Mouse (Mus musculus): ENCODE results near the gene Wipf1.
"Not testable (repeated sequence)": the region's sequence is repeated elsewhere in the genome, so short reads cannot be mapped to it uniquely, and the experiment has no call there.

Wipf1 gene

DNA sequence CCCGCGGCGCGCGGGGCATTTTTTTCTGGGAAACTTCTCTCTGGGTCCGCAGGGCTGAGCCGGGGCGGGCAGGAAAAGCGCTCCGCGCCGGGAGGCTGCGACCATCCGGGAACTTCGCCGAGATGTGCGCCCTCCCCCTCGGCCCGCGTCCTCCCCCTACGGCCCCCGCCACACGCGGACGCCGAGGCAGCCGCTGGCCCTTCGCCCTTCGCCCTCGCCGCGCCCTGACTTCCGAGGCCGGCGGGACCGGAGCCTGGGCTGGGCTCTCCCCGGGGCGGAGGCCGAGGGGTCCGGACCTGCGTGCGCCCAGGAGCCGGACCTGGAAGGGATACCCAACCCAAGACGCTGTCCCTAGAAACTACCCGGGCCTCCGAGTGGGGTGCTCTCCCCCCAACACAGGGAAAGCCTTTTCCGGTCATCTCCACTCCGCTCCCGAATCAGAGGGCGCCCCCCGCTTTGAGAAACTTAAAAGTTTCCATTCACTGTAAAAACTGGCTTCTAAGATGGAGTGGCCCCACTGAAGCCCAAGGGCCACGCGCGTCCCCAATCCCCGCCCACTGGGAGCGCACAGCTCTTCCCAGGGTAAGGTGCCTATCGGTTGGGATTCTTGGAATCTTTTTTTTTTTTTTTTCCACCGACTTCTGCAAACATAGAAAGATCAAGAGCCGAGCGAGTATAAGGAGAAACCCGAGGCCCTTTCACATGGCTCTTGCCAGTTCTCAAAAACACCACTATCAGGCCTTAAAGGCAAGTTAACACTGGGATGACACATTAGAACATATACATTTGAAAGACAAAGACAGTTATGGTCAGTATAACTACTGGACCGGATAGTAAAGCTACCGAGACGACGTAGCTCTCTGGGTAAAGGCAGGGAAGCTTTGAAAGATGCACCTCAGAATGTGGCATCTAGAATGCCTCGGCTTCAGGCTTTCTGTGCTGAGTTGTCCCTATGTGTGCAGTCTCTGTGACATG is at the start of gene Wipf1:
Gene Wipf1, minus strand, starts transcription at position 379 of the 975 bp plus-strand sequence.
- peak; percentile 63 for DNase-seq (ENCODE audit: low spot score)

DNA sequence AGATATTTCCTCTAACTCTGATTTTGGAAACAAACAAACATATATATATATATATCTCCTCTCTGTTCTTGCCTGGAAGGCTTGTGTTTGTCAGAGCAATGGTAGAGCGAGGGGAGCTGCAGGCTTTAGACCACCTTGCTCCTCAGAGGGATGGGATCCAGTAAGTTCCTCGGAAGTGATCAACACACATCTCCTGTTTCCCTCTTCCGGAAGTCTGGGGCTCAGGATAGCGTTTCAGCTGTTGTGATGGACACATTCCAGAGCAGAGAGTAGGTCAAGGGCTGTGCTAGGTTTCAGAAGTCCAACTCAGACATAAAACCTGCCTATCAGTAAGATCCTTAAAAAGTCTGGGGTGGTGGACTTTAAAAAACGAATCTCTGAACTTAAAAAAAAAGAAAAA is 49.6 kb upstream of the Wipf1 start:
- no peak for DNase-seq (ENCODE audit: low spot score)

DNA sequence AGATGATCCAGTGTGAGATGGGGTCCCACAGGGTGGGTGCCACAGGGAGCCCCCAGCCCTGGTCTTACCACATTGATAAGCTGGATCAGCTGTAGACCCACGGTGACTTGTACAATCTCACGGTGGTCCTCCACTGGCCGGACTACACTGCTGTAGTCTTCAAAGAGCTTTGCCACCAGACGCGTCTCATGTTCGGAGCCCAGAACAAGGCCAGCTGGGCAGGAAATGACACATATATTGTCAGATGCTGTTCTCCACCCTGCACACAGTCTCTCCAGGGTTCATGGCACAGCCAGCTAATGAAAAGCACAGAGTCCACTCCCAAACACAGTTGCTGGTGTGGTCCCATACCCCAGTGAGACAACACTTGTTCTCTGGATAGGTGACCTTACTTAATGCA is 44.9 kb upstream of the Wipf1 start:
- no peak for DNase-seq (ENCODE audit: low spot score)

DNA sequence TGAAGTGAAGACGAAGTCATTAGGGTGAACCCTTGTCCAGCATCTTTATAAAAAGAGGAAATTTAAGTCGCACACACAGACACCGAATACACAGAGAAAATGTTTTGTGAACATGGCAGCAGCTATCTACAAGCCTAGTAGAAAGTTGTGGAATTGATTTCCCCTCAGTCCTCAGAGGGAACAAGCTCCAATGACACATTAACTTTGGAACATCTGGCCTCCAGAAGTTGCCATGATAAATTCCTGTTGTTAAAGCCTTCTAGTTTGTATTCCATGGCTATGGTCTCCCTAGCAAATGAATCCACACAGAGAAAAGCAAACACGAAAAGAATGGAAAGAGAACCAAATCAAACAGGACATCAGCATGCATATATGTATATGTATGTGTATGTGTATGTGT is 44.0 kb upstream of the Wipf1 start:
- no peak for DNase-seq (ENCODE audit: low spot score)

DNA sequence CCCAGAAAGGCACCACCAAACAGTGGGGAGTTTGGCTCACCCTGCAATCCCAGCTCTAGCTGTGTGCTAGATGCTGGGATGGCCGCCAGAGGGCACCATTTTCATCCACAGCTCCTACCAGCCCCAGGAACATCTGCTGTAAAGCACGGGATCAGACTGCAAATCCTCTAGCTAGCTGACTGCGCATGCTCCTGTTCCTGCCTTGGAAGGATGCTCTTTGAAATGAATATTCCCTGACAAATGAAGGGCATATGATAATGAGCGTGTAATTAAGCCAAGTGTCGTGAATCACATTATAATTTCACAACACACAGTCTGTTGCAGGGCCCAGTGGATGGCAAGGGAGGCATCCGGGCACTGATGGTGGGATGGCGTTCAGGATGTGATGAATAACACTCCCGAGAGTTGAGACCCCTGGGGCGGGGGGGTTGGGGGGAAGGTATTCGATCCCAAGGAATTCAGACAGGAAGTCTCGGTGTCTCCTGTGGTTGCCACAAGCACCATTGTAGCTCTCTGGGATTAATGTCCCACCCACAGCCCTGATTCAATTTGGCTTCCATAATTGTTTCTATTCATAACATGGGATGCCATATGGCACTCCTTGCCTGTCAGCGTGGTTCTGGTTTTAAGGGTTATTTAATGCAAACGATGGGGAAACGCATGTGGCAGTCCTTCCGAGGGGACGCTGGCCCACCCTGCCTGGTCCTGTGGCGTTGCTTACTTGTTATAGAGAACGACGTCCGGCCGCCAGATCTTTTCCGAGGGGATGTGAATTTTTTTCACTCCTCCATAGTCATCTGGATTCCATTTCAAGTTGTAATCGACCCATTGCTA is 43.2 kb upstream of the Wipf1 start:
- peak; percentile 20 for DNase-seq (ENCODE audit: low spot score)

DNA sequence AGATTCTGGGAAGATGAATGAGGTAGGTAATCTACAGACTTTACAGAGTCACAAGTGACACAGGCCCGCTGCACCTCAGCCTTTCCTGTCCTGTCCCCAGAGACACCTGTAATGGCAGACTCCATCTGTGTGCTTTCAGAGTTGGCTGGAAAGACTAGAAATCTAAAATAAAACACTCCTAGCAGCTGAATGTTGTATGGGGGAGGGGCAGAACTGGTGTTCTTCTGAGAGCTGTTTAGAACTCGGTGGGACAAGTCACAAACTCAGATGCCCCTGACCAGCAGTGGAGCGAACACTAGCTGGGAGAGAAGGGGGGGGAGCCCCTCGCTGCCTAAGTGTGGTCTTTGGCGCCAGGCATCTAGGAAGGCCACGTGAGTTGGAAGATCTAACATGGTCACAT is 42.4 kb upstream of the Wipf1 start:
- DNase-seq (ENCODE audit: low spot score): no peak

DNA sequence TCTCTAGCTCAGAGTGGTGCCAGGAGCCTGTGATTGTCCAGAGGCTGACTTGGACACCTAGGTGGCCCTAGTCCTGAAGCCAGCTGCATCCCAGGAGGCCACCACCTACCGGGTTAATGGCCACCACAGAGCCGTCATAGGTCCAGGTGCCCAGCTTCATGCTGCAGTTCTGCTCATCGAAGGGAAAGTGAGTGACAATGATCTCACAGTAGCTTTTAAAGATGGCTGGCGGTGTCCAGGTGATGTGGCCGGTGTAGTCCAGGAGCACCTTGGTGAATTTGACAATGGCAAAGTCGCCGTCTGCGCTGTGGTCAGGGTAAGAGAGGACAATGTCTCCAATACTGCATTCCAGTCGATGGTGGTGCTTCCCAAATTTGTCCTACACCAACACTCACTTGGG is 41.8 kb upstream of the Wipf1 start:
- DNase-seq (ENCODE audit: low spot score): no peak

DNA sequence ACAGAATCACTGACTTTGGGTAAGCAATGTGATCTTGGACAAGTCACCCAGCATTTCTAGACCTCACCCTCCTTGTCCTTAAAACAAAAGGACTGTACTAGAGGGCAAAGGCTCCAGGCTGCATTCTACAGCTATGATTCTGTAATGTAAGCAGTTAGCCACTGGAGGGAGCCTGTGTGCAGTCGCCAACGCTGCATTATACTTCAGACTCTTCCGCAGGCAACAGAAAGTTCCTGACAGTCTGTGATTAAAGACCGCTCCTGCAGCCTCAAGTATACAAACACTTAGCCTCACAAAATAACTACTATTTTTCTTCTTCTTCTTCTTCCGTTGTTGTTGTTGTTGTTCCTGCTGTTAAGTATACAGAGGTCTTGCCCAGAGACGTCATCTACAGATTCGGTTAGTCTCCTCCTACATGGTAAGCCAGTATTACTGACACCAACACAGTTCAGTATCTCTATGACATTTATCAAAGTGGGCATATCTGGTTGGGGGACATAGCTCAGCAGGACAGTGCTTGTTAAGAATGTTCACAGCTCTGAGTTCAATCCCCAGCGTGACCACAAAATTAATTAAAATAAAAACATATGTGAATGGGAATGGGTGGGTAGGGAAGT is 37.6 kb upstream of the Wipf1 start:
- DNase-seq (ENCODE audit: low spot score): no peak

DNA sequence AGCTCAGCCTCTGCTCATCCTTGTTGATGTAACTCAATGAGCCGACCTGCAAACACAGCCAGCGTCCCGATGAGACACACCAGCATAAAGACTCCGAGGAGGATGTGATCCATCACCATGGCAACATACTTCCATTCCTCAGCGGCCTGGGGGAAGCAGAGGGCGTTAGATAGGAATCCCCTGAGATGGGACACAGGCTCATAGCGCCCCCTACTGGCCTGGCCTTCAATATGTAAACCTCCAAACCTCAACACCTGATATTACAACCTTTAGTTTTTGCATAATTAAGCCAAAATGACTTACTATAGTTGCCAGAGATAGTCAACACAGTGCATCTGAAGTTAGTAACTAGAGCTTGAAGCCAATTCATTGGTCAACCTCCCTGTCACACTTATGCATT is 36.6 kb upstream of the Wipf1 start:
- DNase-seq (ENCODE audit: low spot score): no peak

DNA sequence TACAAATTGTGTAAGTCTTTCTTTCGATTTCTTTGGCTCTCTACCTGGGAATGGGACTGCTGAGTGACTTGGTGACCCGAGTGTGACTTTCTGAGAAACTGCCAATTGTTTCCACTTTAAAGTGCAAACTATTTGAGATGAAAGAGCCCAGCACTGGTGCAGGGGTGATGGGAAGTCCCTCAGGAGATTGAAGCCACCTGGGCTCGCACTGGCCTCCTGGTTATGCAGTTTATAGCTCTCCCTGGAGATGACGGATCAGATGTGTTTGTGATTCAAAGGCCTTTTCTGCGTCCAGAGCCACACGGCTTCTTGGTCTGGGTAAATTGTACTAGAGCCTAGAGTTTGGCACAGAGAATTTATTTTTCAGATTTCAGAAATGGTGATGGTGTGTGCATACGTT is 34.2 kb upstream of the Wipf1 start:
- DNase-seq (ENCODE audit: low spot score): no peak

DNA sequence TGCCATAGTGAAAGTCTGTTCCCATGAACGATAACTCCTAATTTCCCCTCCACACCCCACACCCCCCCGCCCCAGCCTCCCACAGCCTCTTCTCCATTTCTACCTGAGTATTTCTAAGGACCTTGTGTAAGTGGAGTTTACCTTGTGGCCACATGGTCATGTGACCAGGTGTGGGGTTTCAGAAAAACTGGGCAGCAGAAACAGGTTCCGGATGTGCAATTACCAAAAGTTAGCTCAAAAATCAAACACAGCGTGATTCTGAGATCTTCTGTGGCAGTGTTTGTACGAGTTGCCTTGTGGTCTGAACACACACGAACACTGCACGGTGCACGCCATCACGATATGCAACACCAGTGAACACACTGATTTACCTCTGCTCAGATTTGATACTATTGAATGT is 33.1 kb upstream of the Wipf1 start:
- DNase-seq (ENCODE audit: low spot score): no peak

DNA sequence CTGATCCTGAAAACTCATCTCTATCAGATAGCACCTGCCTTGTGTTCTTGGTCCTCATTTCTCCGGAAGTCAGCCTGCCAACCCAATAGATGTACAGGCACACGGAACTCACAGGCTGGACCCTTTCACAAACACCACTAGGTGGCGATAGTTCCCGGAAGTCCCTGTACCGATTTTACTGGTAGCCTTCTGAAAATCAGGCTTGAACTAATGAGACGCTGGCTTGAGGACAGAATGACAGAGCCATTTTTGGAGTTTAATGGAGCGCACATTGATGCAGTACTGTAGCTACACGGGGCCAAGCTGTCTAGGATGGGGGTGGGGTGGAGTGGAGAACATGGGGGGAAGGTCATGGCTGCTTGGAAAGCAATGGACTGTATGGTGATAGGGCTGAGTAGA is 32.1 kb upstream of the Wipf1 start:
- DNase-seq (ENCODE audit: low spot score): no peak

DNA sequence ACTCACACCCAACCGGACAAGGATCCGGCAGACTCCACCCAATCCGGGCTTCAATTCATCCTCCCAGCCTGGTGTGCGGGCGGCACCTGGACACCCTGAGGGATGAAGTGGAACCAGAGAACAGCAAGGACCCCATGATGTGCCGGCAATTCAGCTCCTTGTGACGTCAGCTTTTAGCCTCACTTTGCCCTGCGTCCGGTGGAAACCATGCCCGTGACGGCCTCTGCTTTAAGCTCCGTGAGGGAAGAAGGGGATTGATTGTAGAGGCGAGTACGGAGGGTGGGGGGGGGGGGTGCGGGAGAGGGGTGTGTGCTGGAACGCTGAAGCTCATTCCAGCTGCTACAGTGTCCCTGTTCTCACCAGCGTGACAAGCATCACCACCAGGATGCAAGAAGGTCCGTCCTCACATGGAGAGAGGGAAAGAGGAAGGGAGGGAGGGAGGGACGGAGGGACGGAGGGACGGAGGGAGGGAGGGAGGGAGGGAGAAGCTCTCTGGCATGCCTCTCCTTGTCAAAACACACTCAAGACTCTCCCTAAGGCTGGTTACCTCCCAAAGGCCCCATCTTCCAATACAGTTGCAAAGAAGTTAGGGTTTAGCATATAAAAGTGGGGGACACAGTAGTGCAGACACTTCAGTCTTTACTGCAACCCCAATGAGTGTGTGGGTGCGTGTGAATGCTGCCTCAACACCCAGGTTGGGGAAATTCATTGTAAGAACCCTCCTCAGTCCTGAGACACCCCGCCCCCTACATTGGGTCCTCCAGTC is 31.5 kb upstream of the Wipf1 start:
- DNase-seq (ENCODE audit: low spot score): no peak

DNA sequence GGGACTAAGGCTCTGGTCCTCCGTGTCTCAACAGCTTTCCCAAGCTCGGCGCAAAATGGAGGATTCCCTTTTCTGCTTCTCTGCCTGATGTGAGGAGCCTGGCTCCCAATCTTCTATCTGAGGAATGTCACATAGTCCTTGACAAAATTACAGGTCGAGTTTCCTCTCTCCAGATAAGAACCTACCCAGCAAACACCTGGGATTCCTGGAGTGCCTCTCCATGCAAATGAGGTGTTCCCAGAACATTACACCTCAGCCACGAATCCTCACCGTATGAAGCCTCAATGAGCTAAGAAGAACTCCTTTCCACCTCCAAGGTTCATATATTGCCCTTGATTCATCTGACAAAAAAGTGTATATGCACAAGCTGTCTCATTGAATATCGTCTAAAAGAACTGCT is 30.9 kb upstream of the Wipf1 start:
- no peak for DNase-seq (ENCODE audit: low spot score)

DNA sequence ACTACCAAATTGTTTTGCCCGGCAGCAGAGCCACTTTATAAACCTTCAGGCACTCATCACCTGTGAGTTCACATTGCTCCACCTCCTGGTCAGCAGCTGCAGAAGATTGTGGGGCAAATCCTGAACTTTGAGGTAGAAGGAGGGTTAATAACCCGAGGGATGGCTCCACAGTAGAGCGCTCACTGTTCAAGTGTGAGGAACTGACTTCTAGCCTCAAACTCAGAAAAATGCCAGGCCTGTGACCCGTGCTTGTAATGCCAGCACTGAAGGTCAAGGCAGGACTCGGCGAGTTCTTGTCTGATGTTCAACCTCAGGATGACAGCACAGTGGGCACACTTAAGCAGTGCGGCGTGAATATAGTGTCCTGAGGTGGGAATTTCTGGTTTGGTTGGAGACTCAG is 28.4 kb upstream of the Wipf1 start:
- no peak for DNase-seq (ENCODE audit: low spot score)

DNA sequence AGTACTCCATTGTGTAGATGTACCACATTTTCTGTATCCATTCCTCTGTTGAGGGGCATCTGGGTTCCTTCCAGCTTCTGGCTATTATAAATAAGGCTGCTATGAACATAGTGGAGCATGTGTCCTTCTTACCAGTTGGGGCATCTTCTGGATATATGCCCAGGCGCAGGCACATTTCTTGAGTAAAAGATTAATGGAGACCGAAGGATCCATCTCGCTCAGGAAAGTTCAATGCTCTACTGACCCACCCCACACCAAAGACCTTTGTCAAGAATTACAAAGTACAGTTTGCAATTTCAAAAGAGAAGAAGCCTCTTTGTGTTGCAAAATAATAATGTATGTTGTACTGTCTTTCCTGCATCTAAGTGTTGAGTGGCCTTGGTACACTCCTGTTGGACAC is 27.5 kb upstream of the Wipf1 start:
- not testable (repeated sequence) for DNase-seq (ENCODE audit: low spot score)

DNA sequence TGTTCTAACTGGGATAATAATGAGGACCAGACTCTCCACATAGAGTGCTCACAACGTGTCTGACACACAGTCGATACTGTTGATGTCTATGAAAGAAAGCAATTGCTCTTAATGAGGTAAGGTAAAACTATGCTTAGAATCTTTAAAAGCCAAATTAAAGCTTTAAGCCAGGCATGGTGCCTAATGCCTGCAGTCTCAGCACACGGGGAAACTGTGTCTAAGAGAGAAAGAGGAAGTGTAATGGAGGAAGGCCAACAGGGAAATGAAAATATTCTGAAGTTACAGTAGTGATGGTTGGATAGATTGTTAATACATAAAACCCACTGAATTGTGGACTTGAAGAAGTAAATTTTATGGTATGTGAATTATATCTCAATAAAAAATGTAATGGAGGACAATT is 24.9 kb upstream of the Wipf1 start:
- DNase-seq (ENCODE audit: low spot score): no peak

DNA sequence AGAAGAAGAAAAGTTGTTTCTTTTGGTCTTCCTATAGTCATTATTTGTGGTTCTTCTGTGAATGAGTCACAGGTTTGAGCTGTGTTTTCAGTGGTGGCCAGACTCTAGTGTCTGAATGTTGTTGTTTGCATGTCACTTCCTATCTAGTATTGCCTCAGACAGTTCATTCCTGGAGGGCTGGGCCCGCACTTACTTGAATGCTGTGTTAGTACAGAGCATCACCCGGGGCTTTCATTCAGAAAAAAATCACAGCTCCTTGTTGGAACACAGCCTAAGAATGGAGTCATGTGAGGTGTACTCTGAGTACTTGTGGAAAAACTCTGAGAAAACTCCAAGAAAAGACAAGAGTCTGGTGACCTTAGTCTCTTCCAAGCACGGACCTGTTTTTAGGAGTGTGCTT is 23.4 kb upstream of the Wipf1 start:
- no peak for DNase-seq (ENCODE audit: low spot score)

DNA sequence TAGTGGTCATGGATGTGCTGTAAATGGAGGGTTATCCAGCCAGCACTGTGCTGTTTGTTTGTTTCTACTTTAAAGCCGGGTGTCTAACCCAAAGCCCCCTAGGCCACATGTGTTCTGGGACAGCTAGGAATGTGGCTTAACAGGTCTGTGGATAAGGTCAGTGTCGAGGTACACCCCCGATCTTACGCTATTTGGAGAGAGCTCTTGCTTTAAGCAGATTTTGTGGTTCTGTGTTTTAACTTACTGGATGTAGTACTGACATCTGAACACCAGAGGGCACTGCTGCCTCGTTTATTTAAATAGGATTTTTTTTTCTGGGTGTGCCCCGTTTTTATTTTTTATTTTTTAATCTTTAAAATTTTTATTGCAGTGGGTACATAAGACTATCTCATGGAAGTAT is 21.2 kb upstream of the Wipf1 start:
- DNase-seq (ENCODE audit: low spot score): no peak

DNA sequence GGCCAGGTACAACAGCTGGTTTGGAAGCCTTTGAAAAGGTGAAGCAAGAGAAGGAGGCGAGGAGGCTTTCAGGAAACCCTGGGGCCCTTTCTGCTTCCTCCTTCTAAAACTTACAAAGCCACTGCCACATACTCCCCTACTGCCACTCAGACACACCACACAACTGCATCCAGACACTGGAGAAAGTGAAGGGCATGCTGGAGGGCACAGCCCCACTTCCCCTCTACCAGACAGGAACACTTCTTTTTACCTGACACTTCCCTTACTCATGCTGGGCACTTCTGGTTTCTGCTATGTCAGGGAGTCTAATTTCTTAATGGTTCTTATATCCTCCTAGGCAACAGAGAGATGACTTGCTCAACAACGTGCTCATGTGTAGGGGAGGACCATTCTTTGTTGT is 19.0 kb upstream of the Wipf1 start:
- no peak for DNase-seq (ENCODE audit: low spot score)

DNA sequence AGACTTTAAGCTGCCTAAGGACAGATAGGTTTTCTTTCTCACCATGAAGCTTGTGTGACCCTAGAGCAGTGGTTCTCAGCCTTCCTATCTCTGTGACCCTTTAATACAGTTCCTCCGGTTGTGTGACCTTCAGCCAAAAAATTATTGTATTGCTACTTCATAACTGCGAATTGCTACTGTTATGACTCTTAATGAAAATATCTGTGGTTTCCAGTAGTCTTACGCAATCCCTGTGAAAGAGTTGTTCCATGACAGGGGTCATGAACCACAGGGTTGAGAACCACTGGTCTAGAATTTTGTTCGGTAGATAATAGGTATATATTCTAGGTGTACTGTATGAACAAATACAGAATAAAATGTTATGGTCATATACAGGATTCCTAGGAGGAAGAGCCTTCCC is 17.7 kb upstream of the Wipf1 start:
- DNase-seq (ENCODE audit: low spot score): no peak

DNA sequence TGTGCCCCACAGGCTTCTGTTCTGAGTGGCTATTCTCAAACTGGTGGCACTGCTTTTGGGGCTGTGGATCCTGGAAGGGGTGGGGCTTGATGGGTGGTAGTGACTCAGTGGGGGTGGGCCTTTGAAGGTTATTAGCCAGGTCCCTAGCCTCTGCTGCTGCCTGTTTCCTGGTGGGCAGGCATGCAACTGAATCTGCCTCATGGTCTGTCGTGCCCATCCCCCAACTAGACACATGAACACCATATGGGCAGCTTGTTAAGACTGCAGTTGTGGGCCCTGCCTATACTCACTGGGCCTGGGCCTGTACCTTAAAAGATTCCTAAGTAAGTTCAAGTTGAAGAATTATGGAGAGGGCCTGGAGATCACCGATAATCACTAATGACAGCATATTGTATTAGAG is 16.0 kb upstream of the Wipf1 start:
- no peak for DNase-seq (ENCODE audit: low spot score)
